Mouse (Mus musculus) 416B (cell line): ENCODE data around the gene Micu2.
A peak's percentile ranks its signal among the peaks of the same experiment; 100 is the strongest.
"Not testable (repeated sequence)": the region's sequence is repeated elsewhere in the genome, so short reads cannot be mapped to it uniquely, and the experiment has no call there.

Experiments
- DNase-seq: peaks from one replicate; pipeline ENCODE4 v3.0.0; 2011; ENCODE audit warnings: low read depth

Micu2 gene

DNA sequence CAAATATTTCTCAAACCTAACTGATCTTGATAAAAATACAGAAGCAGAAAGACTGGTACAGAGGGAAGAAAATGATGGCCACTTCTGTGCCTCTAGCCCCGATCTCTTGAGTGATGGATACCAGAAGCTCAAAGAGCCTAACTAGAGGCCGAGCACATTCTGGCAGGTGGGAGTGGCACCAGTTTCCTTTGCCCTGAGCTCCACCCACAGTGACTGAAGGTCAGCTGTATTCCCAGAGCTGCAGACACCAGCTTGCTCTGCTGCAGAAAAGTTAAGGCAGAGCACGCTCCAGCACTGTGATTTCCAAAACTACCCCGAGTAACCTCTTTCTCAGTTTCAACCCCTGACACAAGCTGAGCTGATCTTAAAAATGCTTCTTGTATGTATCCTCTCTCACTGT, 37.2 kb downstream of the Micu2 start:
- no peak for DNase-seq

DNA sequence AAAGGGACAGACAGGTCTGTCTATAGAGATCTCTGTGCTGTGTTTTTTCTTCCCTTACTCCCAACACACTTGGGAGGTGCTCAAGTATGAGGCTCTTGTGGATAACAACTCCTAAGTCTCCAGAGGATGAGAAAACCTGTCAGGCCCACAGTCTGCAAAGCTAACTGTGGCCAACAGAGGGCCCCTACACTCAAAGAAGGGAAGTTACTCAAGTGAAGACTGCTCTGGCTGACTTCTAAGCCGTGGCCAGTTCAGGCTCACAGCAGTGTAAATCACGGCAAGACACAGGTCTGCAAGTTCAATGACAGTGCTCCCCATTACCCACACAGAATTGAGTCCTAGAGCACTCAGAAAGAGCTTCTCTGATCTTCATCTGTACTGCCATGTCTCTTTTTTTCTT, 48.0 kb downstream of the Micu2 start:
- peak; percentile 55 for DNase-seq

DNA sequence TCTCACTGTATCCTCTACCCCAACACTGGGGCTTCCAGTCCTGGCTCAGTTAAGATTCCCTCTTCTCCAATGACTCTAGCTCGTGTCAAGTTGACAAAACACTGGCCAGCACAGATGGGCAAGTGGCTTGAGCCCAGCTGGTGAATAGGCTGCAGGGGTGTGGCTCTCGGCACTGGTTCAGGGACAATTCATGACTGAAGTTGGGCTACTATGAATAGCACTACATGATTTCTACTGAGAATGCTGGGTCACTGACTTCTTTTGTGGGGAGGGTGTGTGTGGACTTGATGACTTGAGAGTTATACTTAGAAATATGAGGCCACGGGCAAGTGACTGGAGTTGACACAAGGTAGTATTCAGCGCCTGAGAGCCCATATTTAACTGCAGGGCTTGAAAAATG, 53.2 kb downstream of the Micu2 start:
- DNase-seq: no peak

DNA sequence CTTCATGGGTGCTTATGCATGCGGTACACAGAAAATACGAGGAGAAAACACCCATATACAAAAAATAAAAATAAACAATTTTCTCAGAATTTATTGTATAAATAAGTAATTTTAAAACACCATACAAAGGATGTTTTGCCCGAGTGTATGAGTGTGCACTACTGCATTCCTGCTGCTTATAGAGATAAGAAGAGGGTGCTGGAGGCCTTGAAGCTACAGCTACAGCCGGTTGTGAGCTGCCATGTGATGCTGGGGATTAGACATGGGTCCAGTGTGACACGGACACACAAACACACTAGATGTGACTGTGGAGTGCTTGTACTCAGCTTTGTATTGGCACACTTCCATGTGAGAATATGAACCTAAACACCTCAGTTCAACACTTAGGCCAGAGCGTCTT, 61.8 kb downstream of the Micu2 start:
- no peak for DNase-seq

DNA sequence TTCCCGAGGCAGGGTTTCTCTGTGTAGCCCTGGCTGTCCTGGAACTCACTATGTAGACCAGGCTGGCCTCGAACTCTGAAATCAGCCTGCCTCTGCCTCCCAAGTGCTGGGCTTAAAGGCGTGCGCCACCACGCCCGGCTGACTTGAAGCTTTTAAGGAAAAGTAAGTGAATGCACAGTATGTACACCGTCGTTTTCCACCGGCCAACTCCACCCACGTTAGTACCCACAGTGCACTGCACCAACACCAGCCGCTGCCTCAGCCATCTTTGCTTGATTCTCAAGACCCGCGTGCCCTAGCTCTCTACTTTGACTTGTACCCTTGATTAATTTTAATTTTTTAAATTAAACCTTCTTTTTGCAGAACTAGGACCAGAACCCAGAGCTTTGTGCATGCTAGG, 64.4 kb downstream of the Micu2 start:
- no peak for DNase-seq

DNA sequence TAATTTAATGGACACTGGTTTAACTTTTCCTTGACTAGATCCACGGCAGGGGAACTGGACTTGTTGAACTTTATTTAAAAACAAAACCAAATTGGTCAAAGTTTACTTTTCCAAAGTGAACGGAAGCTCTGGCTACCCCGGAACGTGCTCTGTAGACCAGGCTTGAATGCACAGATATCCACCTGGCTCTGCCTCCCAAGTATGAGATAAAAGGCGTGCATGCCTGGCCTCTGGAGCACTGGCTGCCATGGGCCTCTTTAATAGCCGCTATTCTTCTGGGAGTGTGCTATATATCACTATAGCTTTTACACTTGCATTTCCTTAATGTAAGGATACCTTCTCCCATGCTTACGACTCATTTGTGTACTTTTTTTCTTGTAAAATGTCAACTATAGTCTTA, 65.5 kb downstream of the Micu2 start:
- DNase-seq: no peak

DNA sequence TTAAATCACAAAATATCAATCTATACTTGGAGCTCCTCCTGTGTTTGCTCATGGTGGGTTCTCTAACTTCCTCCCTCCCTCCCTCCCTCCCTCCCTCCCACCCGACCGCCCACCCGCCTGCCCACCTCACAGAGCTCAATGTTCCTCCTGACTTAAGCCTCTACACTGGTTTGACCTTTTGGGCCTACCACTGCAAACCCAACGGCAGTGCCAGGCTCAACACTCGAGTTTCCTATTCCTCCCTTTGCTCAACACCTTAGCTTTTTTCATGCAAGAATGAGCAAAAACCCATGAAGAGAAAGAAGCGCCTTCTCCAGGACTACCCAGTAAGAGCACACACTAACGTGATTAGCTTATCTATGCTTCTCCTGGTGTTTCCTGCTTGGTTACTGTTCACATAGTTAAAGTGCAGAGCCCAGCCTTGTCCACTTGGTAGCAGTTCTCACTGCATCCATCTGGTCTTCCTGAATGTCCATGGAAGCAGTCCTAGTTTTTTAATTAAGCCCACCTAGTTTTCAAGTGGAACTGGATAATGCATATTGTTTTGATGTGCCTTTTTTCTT, 66.1 kb downstream of the Micu2 start:
- DNase-seq: peak; percentile 81

DNA sequence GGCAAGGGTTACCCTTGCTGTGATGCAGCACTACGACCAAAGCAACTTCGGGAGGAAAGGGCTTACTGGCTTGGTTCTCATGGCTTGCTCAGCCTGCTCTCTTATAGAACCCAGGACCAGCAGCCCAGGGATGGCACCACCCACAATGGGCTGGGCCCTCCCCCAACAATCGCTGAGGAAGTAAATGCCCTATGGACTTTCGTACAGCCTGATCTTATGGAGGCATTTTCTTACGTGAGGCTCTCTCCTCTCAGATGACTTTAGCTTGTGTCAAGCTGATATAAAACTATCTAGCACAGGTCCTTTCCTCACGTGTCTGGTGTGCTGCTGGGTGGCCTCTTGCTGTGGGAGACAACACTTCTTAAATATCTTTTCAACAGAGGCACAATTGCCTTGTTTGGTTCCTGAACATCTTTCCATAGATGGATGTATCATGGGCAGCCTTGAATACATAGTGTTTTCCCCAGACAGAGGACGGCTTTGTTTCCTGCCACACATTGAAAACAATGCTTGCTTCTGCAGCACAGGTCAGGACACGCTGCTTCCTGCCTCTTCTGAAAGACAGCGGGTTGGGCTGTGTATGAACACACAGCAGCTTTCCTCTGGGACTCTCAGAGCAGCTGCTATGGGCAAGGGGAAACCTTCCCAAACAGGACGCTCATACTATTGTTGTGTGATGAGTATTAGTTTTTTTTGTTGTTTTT, 77.5 kb downstream of the Micu2 start:
- no peak for DNase-seq

DNA sequence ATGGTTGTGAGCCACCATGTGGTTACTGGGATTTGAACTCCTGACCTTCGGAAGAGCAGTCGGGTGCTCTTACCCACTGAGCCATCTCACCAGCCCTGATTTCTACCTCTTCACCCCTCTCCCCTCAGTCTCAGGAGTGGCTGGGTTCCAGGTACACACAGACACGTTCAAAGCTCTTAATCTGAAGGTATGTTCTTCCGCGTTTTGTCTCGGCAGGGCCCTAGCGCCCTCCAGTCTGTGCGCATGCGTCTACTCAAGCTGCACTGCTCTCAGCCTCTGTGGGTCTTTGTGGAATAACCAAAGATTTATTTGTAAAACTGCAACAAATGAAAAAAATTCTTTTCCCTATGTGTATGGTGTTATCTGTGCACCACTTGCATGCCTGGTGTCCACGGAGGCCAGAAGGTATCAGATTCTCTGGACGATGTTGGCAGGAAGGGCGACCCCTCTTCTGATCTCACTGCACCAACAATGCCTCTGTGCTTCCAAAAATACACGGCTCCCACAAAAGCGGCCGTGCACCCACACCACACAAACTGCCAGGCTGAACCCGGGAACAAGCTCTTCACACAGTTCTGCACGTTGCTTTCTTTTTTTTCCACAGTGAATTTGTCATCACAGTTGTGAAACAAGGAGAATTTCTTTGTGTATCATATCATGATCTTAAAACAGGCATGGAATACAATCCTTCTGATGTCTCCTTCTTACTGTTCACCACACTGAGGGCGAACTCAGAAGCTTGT, 78.3 kb downstream of the Micu2 start:
- DNase-seq: no peak

DNA sequence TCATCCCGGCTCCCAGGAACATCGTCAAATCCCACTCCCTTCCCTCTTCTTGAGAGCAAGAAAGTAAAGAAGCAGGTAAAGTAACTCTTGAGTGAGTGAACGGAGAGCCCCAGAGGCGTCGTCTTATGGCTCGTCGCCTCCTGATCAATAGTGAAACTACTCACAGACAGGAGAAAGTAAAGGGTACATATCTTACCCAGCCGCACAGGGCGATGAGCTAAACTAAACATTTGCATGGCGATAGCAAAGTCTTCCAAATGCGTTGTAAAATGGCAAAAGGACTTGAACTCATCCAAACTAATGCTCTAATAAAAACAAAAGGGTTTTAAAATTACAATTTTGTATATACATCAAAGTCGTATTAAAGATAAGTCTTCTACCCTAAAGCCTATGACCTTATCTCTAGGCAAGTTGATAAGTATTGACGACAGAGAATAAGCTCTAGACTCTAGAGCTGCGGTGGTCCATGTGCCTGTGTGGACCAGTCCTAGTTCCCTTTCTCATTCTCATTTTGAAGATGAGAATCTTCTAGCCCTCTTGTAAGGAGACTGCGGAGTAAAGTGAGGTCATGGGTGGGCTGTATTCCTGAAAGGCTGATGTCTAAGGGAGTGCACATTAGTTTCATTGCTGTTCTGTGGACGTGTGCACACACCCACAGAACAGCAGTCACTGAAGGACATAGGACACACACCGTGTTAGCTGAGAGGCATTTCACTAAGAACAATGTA, 79.8 kb downstream of the Micu2 start:
- DNase-seq: no peak

DNA sequence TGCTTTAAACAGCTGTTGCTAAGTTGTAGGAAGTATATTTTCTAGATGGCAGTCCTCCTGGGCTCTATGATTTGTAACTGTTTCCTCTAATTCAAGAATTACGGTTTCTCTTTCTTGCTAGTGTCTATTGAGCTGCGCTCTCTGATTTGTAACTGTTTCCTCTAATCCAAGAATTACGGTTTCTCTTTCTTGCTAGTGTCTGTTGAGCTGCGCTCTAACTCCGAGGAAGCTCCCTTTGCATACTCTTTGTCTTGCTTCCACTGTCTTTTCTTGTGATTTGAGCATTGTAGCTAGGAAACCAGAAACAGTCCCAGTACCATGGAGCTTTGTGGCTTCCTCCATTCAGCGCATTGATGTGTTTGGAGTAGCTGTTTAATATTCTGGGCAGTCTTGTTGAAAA, 83.7 kb downstream of the Micu2 start:
- no peak for DNase-seq

DNA sequence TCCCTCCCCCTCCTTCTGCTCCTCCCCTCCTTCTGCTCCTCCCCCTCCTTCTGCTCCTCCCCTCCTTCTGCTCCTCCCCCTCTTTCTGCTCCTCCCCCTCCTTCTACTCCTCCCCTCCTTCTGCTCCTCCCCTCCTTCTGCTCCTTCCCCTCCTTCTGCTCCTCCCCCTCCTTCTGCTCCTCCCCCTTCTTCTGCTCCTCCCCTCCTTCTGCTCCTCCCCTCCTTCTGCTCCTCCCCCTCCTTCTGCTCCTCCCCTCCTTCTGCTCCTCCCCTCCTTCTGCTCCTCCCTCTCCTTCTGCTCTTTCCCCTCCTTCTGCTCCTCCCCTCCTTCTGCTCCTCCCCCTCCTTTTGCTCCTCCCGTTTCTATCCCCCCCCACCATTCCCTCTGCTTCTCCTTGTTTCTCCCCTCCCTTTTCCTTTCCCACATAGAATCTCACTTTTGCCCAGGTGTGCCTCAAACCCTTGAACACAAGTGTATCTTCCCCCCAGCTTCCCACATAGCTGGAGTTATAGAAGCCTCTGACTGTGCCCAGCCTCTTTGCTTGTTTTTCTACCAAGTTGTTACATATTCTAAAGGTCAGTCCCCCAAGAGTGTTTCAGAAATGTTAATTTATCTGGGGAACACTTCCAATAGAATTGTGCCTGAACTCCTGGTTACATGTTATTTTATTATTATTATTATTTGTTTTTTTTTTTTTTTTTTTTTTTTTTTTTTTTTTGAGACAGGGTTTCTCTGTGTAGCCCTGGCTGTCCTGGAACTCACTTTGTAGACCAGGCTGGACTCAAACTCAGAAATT, 86.7 kb downstream of the Micu2 start:
- peak; percentile 93 for DNase-seq

DNA sequence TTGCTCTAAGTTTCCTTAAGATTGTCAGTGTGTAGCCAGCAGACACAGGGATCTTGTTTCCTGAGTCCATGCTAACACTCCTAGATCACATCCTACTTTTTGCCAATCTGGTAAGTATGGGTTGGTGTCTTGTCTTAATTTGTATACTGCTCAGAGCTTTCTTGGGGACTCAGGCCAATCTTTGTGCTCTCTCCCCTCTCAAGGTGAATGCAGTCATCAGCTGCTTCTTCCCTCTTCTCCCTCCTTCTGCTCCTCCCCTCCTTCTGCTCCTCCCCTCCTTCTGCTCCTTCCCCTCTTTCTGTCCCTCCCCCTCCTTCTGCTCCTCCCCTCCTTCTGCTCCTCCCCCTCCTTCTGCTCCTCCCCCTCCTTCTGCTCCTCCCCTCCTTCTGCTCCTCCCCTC, 87.3 kb downstream of the Micu2 start:
- peak; percentile 73 for DNase-seq

DNA sequence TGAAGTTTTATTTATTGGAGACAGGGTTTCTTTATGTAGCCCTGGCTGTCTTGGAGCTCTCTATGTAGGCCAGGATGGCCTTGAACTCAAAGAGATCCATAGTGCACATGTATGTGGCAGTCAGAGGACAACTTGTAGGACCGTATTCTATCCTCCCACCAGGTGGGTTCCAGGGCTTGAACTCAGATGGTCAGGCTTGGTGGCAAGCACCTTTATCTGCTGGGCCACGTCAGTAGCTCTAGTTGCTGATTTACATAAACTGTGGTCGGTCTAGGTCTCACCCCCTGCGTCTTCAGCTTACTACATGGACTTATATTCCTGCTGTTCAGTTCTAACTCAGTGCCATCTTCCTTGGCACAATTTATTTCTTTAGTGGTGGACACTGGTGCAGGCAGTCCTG, 87.7 kb downstream of the Micu2 start:
- DNase-seq: no peak

DNA sequence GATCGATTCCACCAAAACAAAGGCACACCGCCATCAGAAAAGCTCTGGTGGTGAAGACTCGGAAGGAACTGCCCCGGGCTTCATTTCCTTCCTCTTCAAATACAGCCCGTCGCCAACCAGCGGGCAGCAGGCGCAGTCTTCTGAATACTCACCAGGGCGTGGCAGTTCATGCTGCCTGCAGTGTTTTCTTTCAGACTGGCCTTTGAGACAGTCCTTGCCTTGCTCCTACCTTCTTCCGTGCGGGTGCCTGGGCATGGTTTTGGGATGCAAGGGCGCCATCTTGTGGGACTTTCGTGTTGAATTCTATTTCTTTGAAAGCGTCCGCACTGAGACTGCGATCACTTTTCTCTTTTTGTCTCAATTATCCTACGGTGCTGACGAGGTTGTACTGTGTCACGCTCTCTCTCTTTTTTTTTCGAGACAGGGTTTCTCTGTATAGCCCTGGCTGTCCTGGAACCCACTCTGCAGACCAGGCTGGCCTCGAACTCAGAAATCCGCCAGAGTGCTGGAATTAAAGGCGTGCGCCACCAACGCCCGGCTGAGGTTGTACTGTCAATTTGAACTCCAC, 88.5 kb downstream of the Micu2 start:
- peak; percentile 97 for DNase-seq

DNA sequence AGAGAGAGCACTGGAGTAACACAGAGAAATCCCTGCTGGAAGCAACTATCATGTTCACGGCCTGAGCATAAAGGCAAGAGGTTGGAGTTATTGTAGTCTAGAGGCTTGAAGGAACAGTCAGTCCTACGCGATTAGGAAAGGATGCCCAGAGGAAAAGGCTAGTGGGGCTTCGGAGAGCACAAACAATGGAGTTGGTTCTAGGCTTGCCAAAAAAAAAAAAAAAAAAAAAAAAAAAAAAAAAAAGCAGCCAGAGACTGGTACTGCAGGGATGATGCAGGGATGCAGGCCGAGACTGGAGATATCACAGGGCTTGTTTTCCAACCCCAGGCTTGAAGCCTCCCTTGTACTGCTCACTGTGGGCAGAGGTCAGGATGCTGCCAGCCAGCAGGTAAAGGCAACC, 89.8 kb downstream of the Micu2 start:
- DNase-seq: no peak

DNA sequence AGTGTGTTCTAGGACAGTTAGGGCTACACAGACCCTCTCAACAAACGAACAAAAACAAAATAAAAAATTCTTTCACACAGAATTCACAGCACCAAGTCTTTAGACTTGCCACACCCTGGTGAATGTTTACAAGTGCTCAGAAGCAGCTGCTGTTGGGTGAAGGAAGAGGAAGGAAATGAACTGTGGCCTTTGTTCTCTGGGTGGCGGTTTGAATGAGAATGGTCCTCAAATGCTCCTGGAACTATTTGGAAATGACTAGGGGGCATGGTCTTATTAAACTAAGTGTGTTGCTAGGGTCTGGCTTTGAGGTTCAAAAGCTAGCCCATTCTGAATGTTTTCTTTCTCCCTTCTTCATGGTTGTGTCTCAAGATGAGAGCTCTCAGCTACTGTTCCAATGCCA, 90.6 kb downstream of the Micu2 start:
- peak; percentile 62 for DNase-seq

DNA sequence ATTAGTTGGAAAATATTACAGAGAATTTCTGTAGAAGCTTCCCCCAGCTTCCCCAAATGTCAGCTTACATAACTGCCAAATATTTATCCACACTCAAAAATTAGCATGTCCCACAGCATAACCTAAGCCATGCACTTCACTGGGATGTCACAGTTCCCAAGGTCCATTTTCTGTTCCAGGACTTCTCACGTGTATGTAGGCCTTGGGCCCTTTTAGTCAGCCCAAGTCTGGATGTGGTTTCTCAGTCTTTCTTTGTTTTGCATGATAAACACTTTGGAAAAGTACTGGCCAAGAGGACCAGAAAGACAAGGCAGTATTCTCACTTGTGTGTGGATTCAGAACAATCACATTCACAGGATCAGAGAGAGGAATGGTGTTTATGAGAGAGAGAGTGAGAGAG, 97.1 kb downstream of the Micu2 start:
- no peak for DNase-seq

DNA sequence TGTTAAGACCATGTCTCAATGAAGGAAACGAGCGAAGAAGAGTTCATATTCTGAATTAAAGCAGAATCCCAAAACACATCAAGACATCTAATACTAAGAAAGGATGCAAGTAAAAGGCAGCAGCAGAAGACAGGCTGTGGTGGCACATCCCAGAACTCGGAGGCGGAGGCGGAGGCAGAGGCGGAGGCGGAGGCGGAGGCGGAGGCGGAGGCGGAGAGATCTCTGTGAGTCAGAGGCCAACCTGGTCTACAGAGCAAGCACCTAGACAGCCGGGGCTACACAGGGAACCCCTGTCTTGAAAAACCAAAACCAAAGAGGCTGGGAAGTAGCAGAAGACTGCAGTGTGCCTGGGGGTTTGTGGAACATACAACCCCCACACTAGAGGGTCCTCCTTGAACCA, 102.2 kb downstream of the Micu2 start:
- no peak for DNase-seq

DNA sequence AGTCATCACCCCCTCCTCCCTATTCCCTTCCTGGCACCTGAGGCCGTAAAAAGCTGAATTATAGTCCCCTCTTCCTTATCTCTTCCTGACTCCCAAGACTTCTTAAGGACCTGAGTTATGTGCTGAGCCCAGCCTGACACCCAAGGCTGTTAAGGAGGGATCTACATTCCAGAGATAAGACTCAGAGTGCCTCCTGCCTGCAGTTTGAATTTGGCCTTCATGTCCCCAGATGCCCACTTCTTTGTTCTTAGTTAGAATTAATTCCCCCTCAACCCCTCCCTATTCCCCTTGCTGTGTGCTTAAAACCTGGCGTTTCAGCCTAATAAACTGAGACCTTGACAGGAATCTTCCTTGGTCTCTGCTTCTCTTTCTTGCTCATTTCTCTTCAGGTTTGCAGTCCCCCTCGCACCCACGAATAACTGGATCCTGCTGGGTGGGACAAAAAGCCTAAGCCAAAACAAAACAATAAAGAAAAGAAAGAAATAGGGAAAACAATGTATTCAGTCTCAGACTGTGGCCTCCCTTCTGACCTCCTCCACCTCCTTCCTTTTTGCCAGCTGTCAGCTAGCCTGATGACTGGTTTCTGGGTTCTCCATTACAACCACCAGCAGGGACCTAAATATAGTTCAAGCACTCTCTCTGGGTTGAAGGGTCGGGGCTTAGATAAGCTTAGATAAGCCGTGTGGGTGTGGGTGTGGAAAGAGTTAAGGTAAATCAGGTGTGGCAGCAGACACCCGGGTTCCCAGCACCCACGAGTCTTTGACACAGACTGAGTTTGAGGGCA, 102.8 kb downstream of the Micu2 start:
- not testable (repeated sequence) for DNase-seq

DNA sequence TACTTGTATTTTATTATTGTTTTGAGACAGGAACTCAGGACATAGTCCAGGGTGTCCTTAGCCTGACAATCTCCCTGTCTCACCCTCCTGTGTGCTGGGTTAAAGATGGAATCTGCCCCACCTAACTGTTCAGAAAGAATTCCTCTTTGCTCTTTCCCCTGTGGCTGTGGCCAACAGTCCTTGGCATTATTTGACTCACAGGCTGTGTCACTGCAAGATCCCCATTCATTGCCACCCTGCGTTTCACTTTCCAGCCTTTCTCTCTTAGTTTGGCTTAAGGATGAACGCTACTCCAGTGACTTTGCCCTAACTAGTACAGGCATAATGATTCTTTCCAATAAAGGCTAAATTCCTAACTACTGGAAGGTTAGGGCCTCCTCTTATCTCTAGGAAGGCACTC, 104.7 kb downstream of the Micu2 start:
- DNase-seq: no peak
